Mouse (Mus musculus): Measurements from ENCODE around the gene Ndufa4l2.

DNA sequence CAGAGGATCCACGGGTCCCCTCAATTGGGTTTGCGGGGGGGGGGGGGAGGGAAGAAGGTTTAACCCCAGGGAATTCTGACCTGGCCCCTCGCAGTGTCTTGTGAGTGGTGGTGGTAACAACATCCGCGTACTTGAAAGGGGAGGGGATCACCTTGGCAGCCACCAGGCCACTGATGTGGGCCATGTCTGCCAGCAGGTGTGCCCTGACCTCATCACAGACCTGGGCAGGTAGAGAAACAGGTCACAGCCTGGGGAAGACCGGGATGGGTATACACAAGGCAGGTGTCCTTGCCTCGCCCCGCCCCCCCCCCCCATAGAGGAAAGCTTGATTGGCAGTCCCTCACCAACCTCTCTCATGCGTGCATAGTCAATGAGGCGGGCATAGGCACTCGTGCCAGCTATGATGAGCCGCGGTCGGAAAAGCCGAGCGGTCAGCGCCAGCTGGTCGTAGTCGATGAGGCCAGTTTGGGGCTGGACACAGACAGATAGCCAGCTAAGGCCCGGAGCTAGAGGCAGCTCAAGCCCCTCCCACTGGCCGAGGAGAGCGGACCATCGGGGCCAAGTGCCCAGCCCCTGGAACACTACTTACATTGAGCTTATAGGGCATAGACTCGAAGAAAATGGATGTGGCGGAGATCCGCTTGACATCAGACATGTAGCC is 4.4 kb downstream of the Ndufa4l2 start:
- TF ChIP-seq CTCF (IDR thresholded peaks at IDR 0.05; ENCODE audit: borderline replicate concordance, insufficient read depth, low read length) (no peak), POLR2A (IDR thresholded peaks at IDR 0.05; ENCODE audit: low read depth, low read length) (no peak)
